Mouse (Mus musculus) lung, postnatal 0 days (tissue): Measurements from ENCODE around the gene Thap11. TPM values are rescaled to one million over a fixed set of nuclear protein-coding genes. Genes with fewer than 3 reads are reported as not detected.
A peak's percentile ranks its signal among the peaks of the same experiment; 100 is the strongest.

ENCODE experiments used
- ATAC-seq: fragments of 200-750 bp; cut with Nextera tagmentation; 2 replicates; pipeline ENCODE4 v1.8.0; 2017; ENCODE audit warnings: moderate library complexity
- DNase-seq: peaks from one replicate; pipeline ENCODE4 v3.0.0-alpha.2; 2016; ENCODE audit warnings: low spot score
- H3K27ac ChIP-seq: fragments of 300-500 bp; sonication (generic); 2 replicates; pipeline ENCODE4 v1.5.1; 2014; ENCODE audit warnings: antibody characterized with exemption, mild to moderate bottlenecking, low read length, mixed read lengths
- H3K27me3 ChIP-seq: fragments of 300-500 bp; sonication (generic); replicated peaks from 2 replicates; pipeline ENCODE4 v1.6.1; 2014; ENCODE audit warnings: low read length, mixed read lengths; ENCODE audit not compliant: insufficient read depth
- H3K36me3 ChIP-seq: fragments of 300-500 bp; sonication (generic); 2 replicates; pipeline ENCODE4 v1.6.1; 2014; ENCODE audit warnings: low read length, mixed read lengths; ENCODE audit not compliant: insufficient read depth
- H3K4me1 ChIP-seq: fragments of 300-500 bp; sonication (generic); 2 replicates; pipeline ENCODE4 v1.6.1; 2014; ENCODE audit warnings: antibody characterized with exemption, low read depth, low read length, mixed read lengths; ENCODE audit not compliant: insufficient read depth
- H3K4me2 ChIP-seq: fragments of 300-500 bp; sonication (generic); replicated peaks from 2 replicates; pipeline ENCODE4 v1.6.1; 2014; ENCODE audit warnings: low read depth, mild to moderate bottlenecking, low read length, moderate library complexity, mixed read lengths
- H3K4me3 ChIP-seq: fragments of 300-500 bp; sonication (generic); 2 replicates; pipeline ENCODE4 v1.5.1; 2014; ENCODE audit warnings: low read depth, low read length
- H3K9ac ChIP-seq: fragments of 300-500 bp; sonication (generic); replicated peaks from 2 replicates; pipeline ENCODE4 v1.6.1; 2014; ENCODE audit warnings: low read depth, mild to moderate bottlenecking
- H3K9me3 ChIP-seq: fragments of 300-500 bp; sonication (generic); 2 replicates; pipeline ENCODE4 v1.6.1; 2016; ENCODE audit warnings: low read length, mixed read lengths
- CTCF ChIP-seq: IDR thresholded peaks from 2 replicates; pipeline ENCODE4 v1.5.1; 2016; ENCODE audit warnings: antibody characterized with exemption, mild to moderate bottlenecking
- EP300 ChIP-seq: IDR thresholded peaks from 2 replicates; pipeline ENCODE4 v1.6.1; 2016; ENCODE audit warnings: antibody characterized with exemption, mild to moderate bottlenecking, control low read depth
- WGBS: fragments of 180-500 bp; shearing (Covaris S2); extraction: QIAGEN DNeasy Blood & Tissue Kit; methylation state at CpG from one replicate; pipeline ENCODE4 v1.1.7; 2014; 5-methylcytosine and 5-hydroxymethylcytosine counted together
- polyA plus RNA-seq: library from polyadenylated mRNA; unstranded; fragments of >200 nt; fragmentation: Nextera tagmentation; extraction: Ambion mirVana; gene quantifications from 2 replicates; pipeline ENCODE4 v1.2.1, GENCODE M21; 2015

Thap11 gene
- polyA plus RNA-seq = 46.3 and 50.1 TPM in 2 replicates

DNA sequence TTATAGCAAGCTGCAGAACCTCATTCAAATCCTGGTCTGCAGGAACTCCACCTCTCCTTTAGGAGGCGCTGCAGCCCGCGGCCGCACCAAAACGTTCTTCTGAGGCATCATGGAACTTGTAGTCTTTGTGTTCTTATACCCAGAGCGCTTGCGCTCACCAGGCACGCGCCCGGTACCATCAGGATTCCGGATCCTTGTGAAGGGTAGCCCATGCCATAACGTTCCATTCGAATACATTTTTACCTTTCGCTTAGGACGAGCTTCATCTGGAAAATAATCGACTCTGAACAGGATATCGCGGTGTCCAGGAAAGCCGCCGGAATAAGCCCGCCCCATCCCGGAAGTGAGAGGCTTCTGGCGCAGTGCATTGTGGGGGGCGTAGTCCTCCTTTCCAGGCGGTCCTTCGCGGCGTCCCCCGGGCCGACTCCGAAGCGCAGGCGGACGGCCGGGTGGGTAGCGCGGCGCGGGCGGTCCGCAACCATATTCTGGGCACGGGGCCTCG is at the start of gene Thap11:
Gene Thap11, plus strand, starts transcription at position 418 of the 502 bp plus-strand sequence.
- Histone ChIP-seq H3K9me3 (no peaks in the 10 kb centered on the region), H3K4me2 (peak within 1 kb of the TSS; percentile 96), H3K9ac (peak within 1 kb of the TSS; percentile 70), H3K4me3 (peak within 1 kb of the TSS; percentile 83), H3K27ac (peak within 1 kb of the TSS; percentile 85), H3K36me3 (no peaks in the 10 kb centered on the region), H3K27me3 (no peaks in the 10 kb centered on the region), H3K4me1 (peaks cover 25% of the 10 kb centered on the region)
- peak; percentile 94 for ATAC-seq
- DNase-seq = peak; percentile 97
- WGBS = under 1% methylated on average over 43 of the region's 43 CpGs
- peak; percentile 34; the same call in 1 of the 2 replicates for TF ChIP-seq EP300
- peak; percentile 82 for TF ChIP-seq CTCF

DNA sequence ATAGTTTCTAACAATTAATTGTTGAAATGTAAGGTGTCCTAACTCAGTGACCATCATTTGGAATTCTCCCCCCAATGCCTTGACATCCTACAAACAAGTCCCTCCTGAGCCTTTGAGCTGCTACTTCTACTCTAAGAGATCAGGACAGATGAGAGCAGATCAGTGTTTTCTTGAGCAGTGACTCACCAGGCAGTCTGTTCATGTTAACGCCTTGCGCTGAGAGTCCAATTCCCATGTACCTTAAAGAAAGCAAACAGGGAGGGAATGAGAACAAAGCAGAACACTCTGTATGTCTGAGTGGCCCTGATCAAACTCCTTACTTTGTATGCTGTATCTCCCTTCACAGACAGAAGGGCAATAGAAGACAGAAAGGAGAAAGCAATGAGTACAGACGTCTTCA is 49.6 kb upstream of the Thap11 start:
- ATAC-seq (peak; percentile 29; the same call in 1 of the 2 replicates), DNase-seq (no peak)
- WGBS = 62% methylated on average over 3 of the region's 3 CpGs
- H3K27ac ChIP-seq = peak overlapping the region; percentile 57
- H3K9ac ChIP-seq = no peak overlapping the region
- H3K4me2 ChIP-seq = no peak overlapping the region
- no peaks in the 10 kb centered on the region for H3K9me3 ChIP-seq
- TF ChIP-seq CTCF (no peak), EP300 (no peak)
- peaks cover 12% of the 10 kb centered on the region for H3K4me1 ChIP-seq
- H3K36me3 ChIP-seq = no peaks in the 10 kb centered on the region
- no peaks in the 10 kb centered on the region for H3K27me3 ChIP-seq
- no peak overlapping the region for H3K4me3 ChIP-seq

DNA sequence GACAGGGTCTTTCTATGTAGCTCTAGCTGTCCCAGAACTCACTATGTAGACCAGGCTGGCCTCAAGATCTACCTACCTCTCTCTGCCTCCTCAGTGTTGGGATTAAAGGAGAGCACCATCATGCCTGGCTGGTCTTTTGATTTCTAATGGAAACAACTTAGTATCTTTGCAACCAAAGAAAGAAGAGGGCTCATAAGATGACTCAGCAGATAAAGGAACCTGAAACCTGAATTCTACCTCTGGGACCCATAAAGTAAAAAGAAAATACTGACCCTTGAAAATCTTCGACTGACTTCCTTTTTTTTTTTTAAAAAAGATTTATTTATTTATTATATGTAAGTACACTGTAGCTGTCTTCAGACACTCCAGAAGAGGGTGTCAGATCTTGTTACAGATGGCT is 49.0 kb upstream of the Thap11 start:
- peak overlapping the region; percentile 57; the same call in 1 of the 2 replicates for H3K27ac ChIP-seq
- WGBS = 66% methylated on average over 1 of the region's 1 CpGs
- H3K4me2 ChIP-seq = no peak overlapping the region
- ATAC-seq (no peak), DNase-seq (no peak)
- no peaks in the 10 kb centered on the region for H3K9me3 ChIP-seq
- peaks cover 12% of the 10 kb centered on the region for H3K4me1 ChIP-seq
- no peak overlapping the region for H3K4me3 ChIP-seq
- H3K9ac ChIP-seq = no peak overlapping the region
- no peaks in the 10 kb centered on the region for H3K27me3 ChIP-seq
- TF ChIP-seq EP300 (no peak), CTCF (no peak)
- no peaks in the 10 kb centered on the region; the same call in 1 of the 2 replicates for H3K36me3 ChIP-seq

- Histone ChIP-seq H3K9ac (no peak overlapping the region), H3K36me3 (no peaks in the 10 kb centered on the region; the same call in 1 of the 2 replicates), H3K4me1 (peaks cover 15% of the 10 kb centered on the region), H3K4me2 (no peak overlapping the region), H3K9me3 (no peaks in the 10 kb centered on the region), H3K4me3 (no peak overlapping the region), H3K27ac (peak overlapping the region; percentile 38; the same call in 1 of the 2 replicates), H3K27me3 (no peaks in the 10 kb centered on the region)
- ATAC-seq (peak; percentile 34; the same call in 1 of the 2 replicates), DNase-seq (peak; percentile 48)
- 56% methylated on average over 5 of the region's 5 CpGs for WGBS
- no peak for TF ChIP-seq CTCF
- no peak for TF ChIP-seq EP300
Observed at GRCm38 (mm10) chr8:105807766-105808165, 47.2 kb upstream of the Thap11 start.

GRCm38 (mm10) chr8:105808480-105808879 is 46.5 kb upstream of the Thap11 start:
- TF ChIP-seq EP300 (no peak), CTCF (no peak)
- no peaks in the 10 kb centered on the region for H3K27me3 ChIP-seq
- no peak overlapping the region for H3K9ac ChIP-seq
- H3K4me2 ChIP-seq = no peak overlapping the region
- no peak overlapping the region; the same call in 1 of the 2 replicates for H3K27ac ChIP-seq
- DNase-seq = peak; percentile 37
- H3K4me1 ChIP-seq = peaks cover 15% of the 10 kb centered on the region
- ATAC-seq = peak; percentile 69
- no peak overlapping the region for H3K4me3 ChIP-seq
- no peaks in the 10 kb centered on the region for H3K9me3 ChIP-seq
- no peaks in the 10 kb centered on the region; the same call in 1 of the 2 replicates for H3K36me3 ChIP-seq
- WGBS = 79% methylated on average over 2 of the region's 2 CpGs

DNA sequence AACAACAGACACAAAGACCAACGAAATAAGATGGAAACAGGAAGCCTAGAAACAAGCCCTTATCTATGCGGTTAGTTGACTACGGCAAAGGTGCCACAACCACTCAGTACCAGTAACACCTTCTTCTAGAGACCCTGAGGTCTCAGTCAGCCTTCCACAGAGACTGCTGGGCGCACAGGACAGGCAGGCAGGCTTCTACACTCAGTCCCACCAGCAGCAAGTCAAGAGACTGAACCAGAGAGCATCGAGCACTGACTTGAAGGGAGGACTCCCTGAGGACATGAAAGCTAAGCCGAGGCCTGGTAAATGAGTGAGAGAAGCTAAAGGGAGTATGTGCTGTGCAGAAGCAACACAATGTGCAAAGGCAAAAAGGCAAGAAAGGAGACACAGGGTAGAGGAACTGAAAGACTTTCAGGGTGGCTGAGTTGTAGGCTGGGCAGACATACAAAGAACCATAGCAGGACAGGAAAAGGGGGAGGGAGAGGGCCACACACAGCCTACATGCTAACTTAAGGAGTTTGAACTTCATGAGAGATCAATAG is 44.6 kb upstream of the Thap11 start:
- no peaks in the 10 kb centered on the region for H3K9me3 ChIP-seq
- TF ChIP-seq CTCF (no peak; the same call in 1 of the 2 replicates), EP300 (no peak)
- no peaks in the 10 kb centered on the region; the same call in 1 of the 2 replicates for H3K36me3 ChIP-seq
- H3K27ac ChIP-seq = peak overlapping the region; percentile 14; the same call in 1 of the 2 replicates
- no peak overlapping the region for H3K9ac ChIP-seq
- H3K4me3 ChIP-seq = no peak overlapping the region
- no peak for DNase-seq
- 80% methylated on average over 6 of the region's 6 CpGs for WGBS
- H3K27me3 ChIP-seq = no peaks in the 10 kb centered on the region
- no peak for ATAC-seq
- no peak overlapping the region for H3K4me2 ChIP-seq
- H3K4me1 ChIP-seq = peaks cover 15% of the 10 kb centered on the region
